ENCODE assay signal across 22 mouse cellular contexts in genomic region chr6:67445866-67446265, GRCm38 (mm10). TPM values are rescaled to one million over a fixed set of nuclear protein-coding genes. Genes with fewer than 3 reads are reported as not detected.
A peak's percentile ranks its signal among the peaks of the same experiment; 100 is the strongest.
DNase-seq lines count a peak whose midpoint lies in the region; ATAC-seq and TF ChIP-seq lines count a peak whose summit lies in the region.
"Had no signal": no experiment of that assay in that cellular context is flagged by ENCODE, and none has a peak within 500 bp of the region (broad histone marks: within the 10 kb centered on the region; RNA-seq: fewer than 3 reads in every experiment).

No protein-coding gene starts in this region.

- no peak for ATAC-seq in CD4-positive, CD25-positive, alpha-beta regulatory T cell, adult 4 months
- ATAC-seq: intestine, embryonic 15.5 days; midbrain, embryonic 13.5 days had no signal

- TF ChIP-seq CTCF in layer of hippocampus, adult 2 months (conservative IDR thresholded peaks at IDR 0.05), result peak; percentile 17; the same call in 1 of the 2 replicates

- DNase-seq in CD4-positive, CD25-positive, alpha-beta regulatory T cell, adult 2 months (ENCODE audit: low read depth, low spot score), result peak; percentile 6
- no peak for DNase-seq in layer of hippocampus, adult 2 months (ENCODE audit: low spot score in 2 of 2)
- no peak for DNase-seq in layer of hippocampus, postnatal 25 days (ENCODE audit: extremely low spot score in 1 of 2, low spot score in 1 of 2)
- DNase-seq in thymus, postnatal 25 days, result peak; percentile 9
- no peak for DNase-seq in thymus, adult 18-20 months
- DNase-seq in left cerebral cortex, adult 11 months (ENCODE audit: low spot score), result no peak
- DNase-seq in gastrocnemius, adult 8-10 months (ENCODE audit: low spot score in 2 of 2), result no peak
- DNase-seq: cerebellum, postnatal 10 days; kidney, postnatal 25 days; layer of hippocampus, adult 9-11 months; lung, adult 2 months; thymus, postnatal 14 days had no signal

- H3K4me3 ChIP-seq in layer of hippocampus, adult 2 months, result no peak overlapping the region
- H3K4me3 ChIP-seq: forebrain, embryonic 12.5 days; heart, embryonic 13.5 days; intestine, embryonic 15.5 days; midbrain, embryonic 13.5 days had no signal

- no peak overlapping the region for H3K27ac ChIP-seq in layer of hippocampus, adult 2 months
- H3K27ac ChIP-seq: forebrain, embryonic 12.5 days; heart, embryonic 13.5 days; intestine, embryonic 15.5 days; macrophage; midbrain, embryonic 13.5 days had no signal

RNA-seq across cellular contexts. Expression of gene Il23r, which starts 45.8 kb away (rescaled TPM):
- polyA plus RNA-seq in CD4-positive, CD25-positive, alpha-beta regulatory T cell, adult 4 months (2017; shearing (Covaris generic)), result 1 to 10 TPM in 1 of 2 experiments, under 1 TPM in 1; 0.32 to 1.4 TPM
- total RNA-seq in layer of hippocampus, adult 2 months (2021), result not detected
- total RNA-seq in layer of hippocampus, postnatal 25 days (2021), result not detected
- not detected for total RNA-seq in gastrocnemius, adult 8-10 months (2022)
- total RNA-seq: gastrocnemius, postnatal 4 days; hematopoietic stem cell, adult 5-6 weeks had no signal
- polyA plus RNA-seq: forebrain, embryonic 12.5 days; heart, embryonic 13.5 days; limb, embryonic 14.5 days; midbrain, embryonic 13.5 days; stomach, embryonic 14.5 days had no signal

Comparison
In these comparisons a context has a peak if more than half of its experiments do, and no peak if none do; other contexts are left out.
1. DNase-seq: peak in CD4-positive, CD25-positive, alpha-beta regulatory T cell, adult 2 months (single experiment) and thymus, postnatal 25 days (single experiment); none in layer of hippocampus, adult 2 months (0 of 2), layer of hippocampus, postnatal 25 days (0 of 2), thymus, adult 18-20 months (0 of 2), left cerebral cortex, adult 11 months (single experiment) and gastrocnemius, adult 8-10 months (0 of 2).